Mouse (Mus musculus) liver, embryonic 14.5 days (tissue): ENCODE measurements around the gene Snx1.

Source experiments
- CTCF ChIP-seq: IDR thresholded peaks from 2 replicates; pipeline ENCODE4 v1.5.1; 2016; ENCODE audit warnings: antibody characterized with exemption, low read depth, control low read depth
- EP300 ChIP-seq: IDR thresholded peaks from 2 replicates; pipeline ENCODE4 v1.6.1; 2016; ENCODE audit warnings: antibody characterized with exemption, low read depth

DNA sequence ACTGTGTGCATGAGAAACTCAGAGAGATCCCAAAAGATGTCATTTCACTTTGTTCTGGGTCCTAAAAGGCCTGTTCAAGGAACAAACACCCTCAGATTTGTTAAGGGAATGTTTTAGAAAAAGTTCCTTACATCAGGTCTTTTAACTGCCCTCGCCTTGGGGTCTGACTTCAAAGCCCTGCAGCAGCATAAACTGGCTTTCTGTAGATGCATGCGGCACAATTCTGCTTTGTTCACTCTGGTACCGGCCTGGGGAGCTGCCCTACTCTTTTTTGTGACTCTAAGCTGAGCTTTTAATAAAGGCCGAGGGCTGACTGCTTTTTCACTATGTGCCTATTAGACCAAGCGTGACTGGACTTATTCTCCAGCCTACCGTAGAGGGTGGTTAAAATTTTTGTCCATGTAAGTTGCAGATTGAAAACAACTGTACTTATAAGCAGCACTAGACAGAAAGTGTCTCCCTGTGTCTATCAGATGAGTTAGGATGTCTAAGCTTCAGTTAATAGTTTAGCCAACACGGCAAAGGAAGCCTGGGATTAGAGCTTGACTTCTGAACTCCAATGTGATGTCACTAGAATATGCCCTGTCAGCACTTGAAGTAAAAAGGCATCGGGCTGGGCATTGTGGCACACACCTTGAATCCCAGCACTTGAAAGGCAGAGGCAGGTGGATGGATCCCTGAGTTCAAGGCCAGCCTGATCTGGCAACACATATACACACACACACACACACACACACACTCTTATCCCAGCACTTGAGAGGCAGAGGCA lies 15.6 kb downstream of the Snx1 start:
- TF ChIP-seq CTCF (no peak), EP300 (no peak)
